Mouse (Mus musculus): Measurements from ENCODE around the gene Ccdc141.

DNA sequence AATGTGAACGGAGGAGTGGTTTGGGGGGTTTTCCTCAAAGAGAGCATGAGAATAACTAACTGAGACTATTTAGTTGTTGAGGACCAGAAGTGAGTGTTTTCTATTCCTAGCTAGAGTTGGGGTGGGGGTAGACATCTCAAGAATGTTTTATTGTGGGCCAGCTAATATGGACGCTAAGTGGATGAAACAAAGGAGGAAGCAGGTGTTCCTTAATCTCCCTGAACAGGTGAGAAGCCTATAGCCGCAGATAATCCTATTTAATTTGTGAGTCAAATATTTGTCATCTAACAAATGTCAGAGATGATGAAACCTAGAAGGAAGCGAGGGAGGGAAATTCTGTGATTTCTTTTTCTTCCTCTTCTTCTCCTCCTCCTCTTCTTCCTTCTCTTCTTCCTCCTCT lies 60.1 kb downstream of the Ccdc141 start:
- TF ChIP-seq CTCF (IDR thresholded peaks at IDR 0.05; ENCODE audit: low read depth) (no peak), EP300 (IDR thresholded peaks at IDR 0.05; ENCODE audit: low read depth) (no peak)
